Mouse (Mus musculus): Measurements from ENCODE around the gene Ephb1.

- no peak for TF ChIP-seq POLR2A (IDR thresholded peaks at IDR 0.05; ENCODE audit: insufficient read length, low read depth)
- TF ChIP-seq MAX (IDR thresholded peaks at IDR 0.05; ENCODE audit: low read depth): no peak
- TF ChIP-seq CEBPB (IDR thresholded peaks at IDR 0.05; ENCODE audit: insufficient read depth, poor library complexity, severe bottlenecking): no peak
- TF ChIP-seq TCF12 (IDR thresholded peaks at IDR 0.05; ENCODE audit: insufficient read depth, poor library complexity, severe bottlenecking): no peak
- TF ChIP-seq USF1 (IDR thresholded peaks at IDR 0.05; ENCODE audit: low read depth): no peak
- TF ChIP-seq E2F4 (IDR thresholded peaks at IDR 0.05; ENCODE audit: insufficient read depth): no peak
- TF ChIP-seq TCF3 (IDR thresholded peaks at IDR 0.05; ENCODE audit: insufficient read length, low read depth): no peak
- TF ChIP-seq POLR2AphosphoS2 (IDR thresholded peaks at IDR 0.05; ENCODE audit: insufficient read length, low read depth): no peak
- TF ChIP-seq MYOD1 (IDR thresholded peaks at IDR 0.05; ENCODE audit: control insufficient read depth in 1 of 3, insufficient read length in 2 of 3, low read depth in 2 of 3): no peak
- no peak for TF ChIP-seq SRF (IDR thresholded peaks at IDR 0.05; ENCODE audit: control insufficient read depth, insufficient read length, low read depth)
These were observed 373.3 kb downstream of the Ephb1 start for GRCm38 (mm10) chr9:101981161-101981560.

All from myocyte (in vitro differentiated cells).